Comparison of ENCODE assay signal across 8 mouse cellular contexts in the genomic region with DNA sequence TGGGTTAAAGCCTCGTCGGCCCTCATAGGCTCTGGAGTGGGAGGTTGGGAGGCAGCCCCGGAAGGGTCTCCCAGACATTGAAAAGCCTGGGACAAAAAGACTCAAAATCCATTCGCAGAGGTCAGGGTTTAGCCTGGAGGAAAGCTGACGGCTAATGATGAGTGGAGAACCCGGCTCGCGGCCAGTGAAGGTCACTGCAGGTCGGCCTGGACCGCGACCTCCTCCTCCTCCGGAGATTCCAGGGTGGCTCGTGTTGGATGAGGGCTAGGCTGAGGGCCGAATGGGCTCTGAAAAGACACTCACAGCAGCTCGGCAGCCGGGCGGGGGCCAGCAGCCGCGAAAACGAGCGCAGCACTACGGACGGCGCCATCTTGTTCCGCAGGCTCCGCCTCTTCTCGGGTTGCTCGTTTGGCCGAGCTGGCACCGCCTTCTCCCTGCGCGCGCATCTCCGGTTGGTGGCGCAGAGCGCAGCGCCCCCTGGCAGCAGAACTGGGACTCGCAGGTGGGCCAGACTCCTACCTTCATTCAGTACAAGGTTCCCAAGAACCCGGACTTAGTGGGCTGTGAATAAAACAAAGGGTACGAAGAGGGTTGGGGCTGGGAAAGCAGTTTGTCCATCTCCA. TPM values are rescaled to one million over a fixed set of nuclear protein-coding genes. Genes with fewer than 3 reads are reported as not detected.
DNase-seq lines count a peak whose midpoint lies in the region; ATAC-seq lines count a peak whose summit lies in the region.

A gene (minus strand): TSS at position 428 of the 623 bp plus-strand sequence.

- 0 out of 2 replicates have a peak, but pooled peaks cover 3% of the 10 kb centered on the region for H3K36me3 ChIP-seq in hindbrain, embryonic 11.5 days (ENCODE audit: control insufficient read depth, insufficient read depth, low read length)

- peak within 1 kb of the TSS; percentile 92 for H3K27ac ChIP-seq in hindbrain, embryonic 11.5 days (ENCODE audit: low read depth, low read length)

- under 1% methylated on average over 40 of the region's 40 CpGs for WGBS in hindbrain, embryonic 11.5 days

- ATAC-seq in hindbrain, embryonic 11.5 days (ENCODE audit: low FRiP score): peak; percentile 94

- H3K4me3 ChIP-seq in hindbrain, embryonic 11.5 days (ENCODE audit: low read depth, low read length): peak within 1 kb of the TSS; percentile 70

- peak within 1 kb of the TSS; percentile 94 for H3K9ac ChIP-seq in hindbrain, embryonic 11.5 days (ENCODE audit: low read depth, low read length)

- DNase-seq in MN1 (ENCODE audit: low spot score): peak; percentile 97
- peak; percentile 97 for DNase-seq in cerebellum, adult 9-10 months
- DNase-seq in frontal cortex, adult 2 months (ENCODE audit: extremely low spot score in 1 of 2, low spot score in 1 of 2): peak; percentile 86 to 98
- DNase-seq in hindbrain, embryonic 11.5 days (ENCODE audit: low spot score): peak; percentile 99
- peak; percentile 99 for DNase-seq in layer of hippocampus, postnatal 10 days (ENCODE audit: low spot score in 2 of 2)
- DNase-seq in lung, postnatal 10 days: peak; percentile 97
- DNase-seq in ovary, postnatal 36 days (ENCODE audit: low spot score): peak; percentile 97
- peak; percentile 98 for DNase-seq in thymus, postnatal 25 days

- no peaks in the 10 kb centered on the region for H3K27me3 ChIP-seq in hindbrain, embryonic 11.5 days (ENCODE audit: control insufficient read depth, insufficient read depth, low read length)

- H3K4me1 ChIP-seq in hindbrain, embryonic 11.5 days (replicated peaks; ENCODE audit: control insufficient read depth, insufficient read depth, low read length): peaks cover 3% of the 10 kb centered on the region; the same call in 1 of the 2 replicates

- no peaks in the 10 kb centered on the region for H3K9me3 ChIP-seq in hindbrain, embryonic 11.5 days (ENCODE audit: control insufficient read depth, low read length)

- peak within 1 kb of the TSS; percentile 69 for H3K4me2 ChIP-seq in hindbrain, embryonic 11.5 days (replicated peaks; ENCODE audit: low read depth, low read length)

RNA-seq across cellular contexts. Expression of the gene that starts here (rescaled TPM):
- polyA plus RNA-seq in frontal cortex, adult 2 months (2012; rRNA removed): 500 and 520 TPM in 2 replicates
- polyA plus RNA-seq in hindbrain, embryonic 11.5 days (2014; fragmentation: Nextera tagmentation; extraction: Ambion mirVana): 714 and 715 TPM in 2 replicates
- 100 to 1,000 TPM; 313 to 318 TPM for total RNA-seq in layer of hippocampus, postnatal 10 days (2021)

Comparison
In these comparisons a context has a peak if more than half of its experiments do, and no peak if none do; other contexts are left out.
1. Peak in every context shown above with its lines: DNase-seq, ATAC-seq, H3K4me3 ChIP-seq and H3K27ac ChIP-seq.